Mouse (Mus musculus) frontal cortex, postnatal 14 days (tissue): Measurements from ENCODE around the gene Insm2.

ENCODE experiments used
- DNase-seq, 2 experiments: peaks; one replicate each; pipeline ENCODE4 v3.0.0; 2022; ENCODE audit warnings: low spot score in 2 of 2

Insm2 gene

DNA sequence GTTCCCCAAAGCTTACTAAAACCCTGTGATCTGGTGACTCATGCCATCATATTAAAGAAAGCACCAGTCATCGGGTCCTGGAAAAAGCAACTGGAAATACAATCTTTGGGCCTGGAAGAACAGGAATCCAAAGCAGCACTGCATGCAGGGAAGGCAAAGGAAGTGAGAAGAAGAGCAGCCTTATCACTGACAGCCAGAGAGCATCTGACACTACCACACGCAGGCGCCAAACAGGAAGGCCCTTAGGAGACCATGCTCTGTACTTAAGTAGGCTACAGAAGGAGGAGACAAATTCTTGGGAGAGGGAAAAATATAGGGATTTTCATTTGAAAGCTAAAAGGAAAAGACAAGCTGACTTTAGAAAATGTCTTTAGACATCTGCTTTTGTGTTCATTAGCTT is 5.2 kb downstream of the Insm2 start:
- DNase-seq: no peak

DNA sequence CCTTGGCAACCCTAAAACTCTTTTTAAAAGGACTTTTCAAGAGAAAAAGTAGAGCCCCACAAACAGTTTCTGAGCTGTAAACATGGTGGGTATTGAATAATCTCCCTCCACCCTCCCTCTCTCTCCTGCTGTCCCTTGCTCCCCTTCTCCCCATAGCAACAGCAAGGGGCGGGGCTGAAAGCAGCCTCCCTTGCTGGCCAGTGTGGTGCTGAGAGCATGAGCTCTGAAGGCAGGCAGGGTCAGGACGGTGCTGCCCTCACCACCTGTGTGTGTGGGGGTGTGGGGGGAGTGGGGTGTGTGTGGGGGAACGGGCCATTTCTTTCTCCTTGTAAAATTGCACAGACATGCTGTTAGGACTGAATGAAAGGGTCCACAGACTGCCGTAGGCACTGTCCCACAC is 8.7 kb downstream of the Insm2 start:
- DNase-seq: no peak

DNA sequence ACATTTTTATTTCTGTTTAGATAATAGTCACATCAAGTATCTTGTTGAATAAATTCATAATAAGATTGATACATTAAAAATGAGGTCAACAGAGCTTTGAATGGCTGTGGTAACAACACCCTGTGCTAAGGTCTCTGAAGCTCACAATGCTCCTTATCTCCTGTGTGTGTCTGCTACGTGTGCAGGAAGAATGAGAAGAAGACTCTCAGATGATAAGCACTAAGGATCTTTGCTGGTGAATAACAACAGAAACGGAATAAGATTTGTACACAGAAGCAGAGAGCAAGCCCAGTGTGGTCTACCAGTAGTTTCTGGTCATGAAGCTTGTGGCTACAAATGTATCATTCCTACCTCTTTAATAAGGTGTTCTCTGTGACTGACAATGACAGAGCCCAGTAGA is 11.6 kb downstream of the Insm2 start:
- DNase-seq: no peak

DNA sequence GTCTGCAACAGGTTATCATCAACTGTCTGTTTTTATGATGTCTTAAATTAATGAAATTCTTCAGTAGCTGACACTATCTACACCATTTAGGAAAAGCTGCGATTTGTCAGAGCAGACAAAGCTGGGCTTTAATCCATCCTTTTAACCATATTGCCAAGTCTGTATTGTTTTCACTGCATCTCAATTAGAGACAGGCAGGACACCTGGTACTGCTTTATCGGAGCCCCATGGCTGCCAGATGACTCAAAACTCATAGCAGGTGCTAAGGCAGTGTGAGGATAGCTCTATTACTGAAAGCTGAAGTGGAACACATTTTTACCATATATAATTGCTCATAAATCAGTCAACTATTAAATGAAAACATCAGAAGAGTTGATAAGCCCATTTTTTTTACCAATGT is 21.1 kb downstream of the Insm2 start:
- no peak for DNase-seq

DNA sequence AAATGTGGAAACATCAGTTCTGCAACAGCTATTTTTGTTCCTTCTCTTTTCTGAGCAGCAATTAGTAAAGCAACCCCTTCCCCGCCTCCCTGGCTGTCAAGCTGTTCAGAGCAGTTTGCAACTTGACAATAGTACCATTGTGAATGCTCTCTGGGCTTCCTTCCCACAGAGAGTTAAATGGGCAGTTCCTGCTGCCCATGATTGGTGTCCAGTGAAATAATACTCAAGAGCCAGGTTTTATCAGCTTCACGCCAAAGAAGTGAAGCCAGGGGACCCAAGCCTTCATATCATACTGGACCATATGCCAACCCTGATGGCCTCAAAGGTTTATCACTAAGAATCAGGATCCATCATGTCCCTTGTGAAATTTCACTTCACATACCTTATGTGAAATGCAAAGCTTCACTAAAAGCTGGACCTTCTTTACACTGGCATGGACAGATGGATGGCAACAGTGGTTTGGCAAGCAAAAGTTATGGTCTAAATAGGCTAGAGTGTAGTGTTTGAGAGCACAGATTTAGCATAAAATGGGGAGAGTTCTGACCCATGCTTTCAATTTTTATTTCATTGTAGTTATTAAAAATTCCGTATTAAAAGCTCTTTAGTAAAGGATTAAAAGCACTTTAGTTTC is 23.5 kb downstream of the Insm2 start:
- no peak for DNase-seq

DNA sequence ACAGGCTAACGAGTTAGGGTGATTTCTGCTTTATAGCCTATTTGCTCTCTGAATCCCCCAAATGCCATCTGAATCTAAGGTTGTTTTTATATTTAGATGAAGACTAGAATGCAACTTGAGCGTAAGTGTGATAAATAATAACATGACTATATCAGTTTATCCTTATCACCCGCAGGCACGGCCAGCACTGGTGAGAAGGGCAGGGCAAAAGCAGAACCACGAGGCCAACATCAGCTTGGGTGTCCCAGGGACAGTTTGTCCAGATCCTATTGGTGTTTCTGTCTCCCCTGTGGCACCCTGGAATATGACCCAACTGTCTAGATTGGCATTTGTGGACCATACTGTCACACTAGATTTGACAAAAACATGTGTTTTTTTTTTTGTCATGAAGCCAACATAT is 24.0 kb downstream of the Insm2 start:
- no peak for DNase-seq

DNA sequence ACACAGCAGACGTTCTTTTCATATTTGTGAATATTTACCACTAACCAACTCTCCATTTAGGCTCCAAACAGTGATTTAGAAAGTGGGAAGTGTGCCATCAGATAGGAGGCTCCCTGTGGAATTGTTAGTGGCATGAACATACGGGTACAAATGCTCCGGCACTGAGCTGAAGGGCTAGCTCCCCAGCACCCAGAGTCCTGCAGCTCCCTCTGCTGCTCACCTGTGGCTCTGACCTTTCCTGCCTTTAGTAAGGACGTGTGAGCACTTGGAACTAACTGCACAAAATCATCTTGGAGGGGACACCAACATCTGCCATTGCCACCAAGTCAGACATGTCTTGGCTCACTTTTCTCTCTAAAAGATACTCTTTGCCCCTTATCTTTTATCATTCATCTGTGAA is 27.5 kb downstream of the Insm2 start:
- no peak for DNase-seq

DNA sequence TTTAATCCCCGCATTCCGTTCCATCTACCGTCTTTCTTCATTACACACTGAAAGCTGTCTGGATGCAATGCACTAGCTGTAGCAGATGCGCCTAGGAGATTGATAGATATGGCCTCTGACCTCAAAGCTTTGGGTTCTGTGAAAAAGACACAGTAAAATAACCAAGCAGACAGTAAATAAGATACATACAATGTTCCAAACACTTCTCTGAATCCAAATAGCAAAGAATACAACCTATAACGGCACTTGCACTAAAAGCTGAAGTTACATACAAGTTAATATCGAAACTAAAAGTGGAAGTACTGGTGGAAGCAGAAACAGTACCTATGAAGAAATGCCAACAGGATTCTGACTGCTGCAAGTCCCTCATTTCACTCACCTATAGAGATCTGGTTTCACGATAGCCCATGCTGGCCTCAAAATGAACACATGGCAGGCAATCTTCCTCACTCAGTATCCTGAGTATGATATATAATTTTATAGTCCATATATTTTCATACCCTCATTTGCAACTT is 48.8 kb downstream of the Insm2 start:
- DNase-seq: no peak
